Mouse (Mus musculus): ENCODE measurements around the gene Hspa8. TPM values are rescaled to one million over a fixed set of nuclear protein-coding genes. Genes with fewer than 3 reads are reported as not detected.
"Not testable (repeated sequence)": the region's sequence is repeated elsewhere in the genome, so short reads cannot be mapped to it uniquely, and the experiment has no call there.

The Hspa8 gene
- 1,000 to 10,000 TPM; 1,788 to 2,276 TPM for total RNA-seq (2021)
- long read RNA-seq, transcript Hspa8-201 (9 exons, 2,394 nt) = major isoform, 1,686 of 1,804 reads
- long read RNA-seq, partial matches to known transcripts = 96 of 1,804 reads
- long read RNA-seq, other reads (novel, unspliced or antisense) = 22 of 1,804 reads

DNA sequence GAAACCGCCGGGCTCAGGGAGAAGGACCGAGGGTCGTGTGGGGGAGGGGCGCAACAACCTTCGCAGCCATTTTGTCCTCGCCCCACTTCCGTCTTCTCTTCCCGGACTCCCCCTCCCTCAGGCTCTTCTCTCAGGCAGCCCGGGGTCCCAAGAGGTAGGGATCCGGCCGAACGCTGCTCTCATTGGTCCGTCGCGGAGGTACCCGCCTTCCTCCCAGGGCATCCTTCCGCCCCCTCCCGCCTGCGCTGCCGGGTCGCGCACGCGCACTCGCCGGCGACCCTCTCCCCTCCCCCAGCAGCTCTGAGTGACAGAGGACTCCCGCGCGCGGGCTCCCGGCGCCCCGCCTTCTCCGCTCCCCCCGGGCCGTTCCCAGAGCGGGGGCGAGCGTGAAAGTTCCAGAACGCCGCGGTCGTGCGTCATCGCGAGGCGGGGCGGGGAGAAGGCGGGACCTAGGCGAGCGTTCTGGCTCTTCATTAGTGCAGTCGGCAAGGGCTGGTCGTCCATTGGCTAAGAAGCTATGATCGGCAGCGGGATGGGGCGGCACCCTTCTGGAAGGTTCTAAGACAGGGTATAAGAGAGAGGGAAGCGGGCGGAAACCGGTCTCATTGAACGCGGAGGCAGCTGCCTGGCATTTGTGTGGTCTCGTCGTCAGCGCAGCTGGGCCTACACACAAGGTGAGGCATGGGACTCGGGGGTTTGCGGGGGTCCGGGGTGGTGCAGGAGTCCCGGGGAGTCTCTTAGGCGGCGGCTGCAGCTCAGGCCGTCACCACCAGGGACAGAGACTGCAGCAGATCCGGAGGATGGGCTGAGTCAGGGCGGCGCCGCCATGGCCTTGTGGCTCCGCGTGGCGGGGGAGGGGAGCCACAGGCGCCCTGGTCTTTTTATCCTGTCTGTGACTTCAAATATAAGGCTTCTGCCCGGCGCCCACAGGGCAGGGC, at the start of gene Hspa8:
TSS of gene Hspa8 (plus strand) at position 310 of the 938 bp plus-strand sequence.
- peak; percentile 100 for DNase-seq (ENCODE audit: low spot score in 2 of 2)

DNA sequence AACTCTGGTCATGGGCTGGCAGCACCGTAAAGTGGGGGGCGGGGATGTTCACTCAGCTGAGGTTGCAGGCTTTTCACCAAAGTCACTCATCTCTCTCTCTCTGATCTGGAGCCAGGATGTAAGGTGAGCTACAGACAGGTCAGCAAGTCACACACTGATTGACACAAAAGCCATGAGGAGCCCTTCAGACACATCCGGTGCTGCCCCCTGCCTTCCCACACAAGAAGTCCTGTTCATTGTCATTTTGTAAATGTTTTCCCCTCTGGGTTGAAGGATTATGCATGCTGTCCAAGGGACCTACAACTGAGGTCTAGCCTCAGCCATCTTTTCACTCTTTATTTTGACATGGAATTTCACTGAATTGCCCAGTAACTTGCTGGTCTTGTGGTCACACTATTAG, 49.0 kb upstream of the Hspa8 start:
- DNase-seq (ENCODE audit: low spot score in 2 of 2) = no peak

DNA sequence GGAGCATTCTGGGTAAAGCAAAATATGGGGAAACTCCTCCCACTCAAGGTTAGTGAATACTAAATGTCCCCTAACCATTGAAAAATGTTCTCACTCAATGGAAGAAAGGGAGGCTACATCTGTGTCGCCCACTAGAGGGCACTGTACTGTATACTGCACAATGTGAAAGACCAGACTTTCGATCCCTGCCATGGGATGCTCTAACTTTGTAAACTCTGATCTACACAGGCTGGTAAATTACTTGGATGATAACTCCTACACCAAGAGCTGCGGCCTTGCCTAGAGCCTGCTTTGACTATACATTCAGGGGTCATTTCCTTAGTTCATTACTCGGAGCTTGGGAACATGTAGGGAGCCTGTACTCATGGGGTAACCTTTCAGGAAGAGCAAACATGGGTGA, 44.4 kb upstream of the Hspa8 start:
- DNase-seq (ENCODE audit: low spot score in 2 of 2) = peak; percentile 57 to 62

DNA sequence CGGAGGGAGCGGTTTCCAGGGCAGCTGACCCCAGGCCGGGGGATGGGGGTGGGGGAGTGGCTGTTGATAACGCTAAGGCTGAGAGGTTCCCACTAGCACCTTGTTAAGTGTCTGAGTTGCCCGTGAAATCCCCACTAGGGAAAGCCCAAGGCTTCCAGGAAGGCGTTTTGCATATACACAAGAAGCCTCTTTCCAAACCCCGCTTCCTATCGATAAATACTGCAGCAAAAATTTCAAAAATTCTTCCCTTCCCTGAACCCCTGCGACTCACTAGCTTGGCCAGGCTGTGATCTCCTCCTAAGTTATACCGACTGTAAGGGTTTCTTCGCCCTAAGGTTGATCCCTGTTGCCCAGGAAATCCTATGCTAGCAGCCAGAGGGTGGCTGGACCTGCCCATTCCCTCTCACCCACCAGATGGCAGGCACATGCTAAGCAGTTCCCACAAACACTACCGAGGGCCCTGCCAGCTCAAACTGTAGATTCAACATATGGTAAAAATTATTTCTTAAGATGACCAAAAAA, 43.6 kb upstream of the Hspa8 start:
- peak; percentile 44 to 63 for DNase-seq (ENCODE audit: low spot score in 2 of 2)

DNA sequence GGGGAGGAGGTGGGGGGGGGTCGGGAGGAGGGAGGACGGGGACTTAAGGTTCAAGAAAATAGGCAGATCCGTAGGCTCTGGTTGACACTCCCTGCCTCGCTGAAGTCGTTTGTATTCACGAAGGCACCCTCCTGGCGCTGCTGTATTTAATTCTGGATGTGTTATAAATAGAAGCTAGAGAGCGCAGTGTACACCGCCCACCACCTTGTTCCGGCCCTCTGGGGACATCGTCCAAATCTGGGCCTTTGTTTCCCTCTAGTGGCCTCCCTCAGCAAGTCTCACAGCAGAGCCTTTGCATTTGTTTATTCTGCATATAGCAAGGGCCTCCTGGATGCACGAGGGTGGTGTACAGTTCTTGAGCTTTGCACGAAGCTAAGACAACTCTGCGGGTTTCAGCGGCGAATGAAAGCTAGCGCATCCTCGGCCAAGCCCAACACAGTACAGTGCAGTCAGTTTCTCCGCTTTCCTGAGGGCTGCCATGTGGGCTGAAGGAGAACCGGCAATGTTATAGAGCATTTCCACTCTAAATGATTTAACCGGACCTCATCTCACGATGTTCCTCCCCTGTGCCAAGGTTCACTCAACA, 43.0 kb upstream of the Hspa8 start:
- peak; percentile 77 to 81 for DNase-seq (ENCODE audit: low spot score in 2 of 2)

DNA sequence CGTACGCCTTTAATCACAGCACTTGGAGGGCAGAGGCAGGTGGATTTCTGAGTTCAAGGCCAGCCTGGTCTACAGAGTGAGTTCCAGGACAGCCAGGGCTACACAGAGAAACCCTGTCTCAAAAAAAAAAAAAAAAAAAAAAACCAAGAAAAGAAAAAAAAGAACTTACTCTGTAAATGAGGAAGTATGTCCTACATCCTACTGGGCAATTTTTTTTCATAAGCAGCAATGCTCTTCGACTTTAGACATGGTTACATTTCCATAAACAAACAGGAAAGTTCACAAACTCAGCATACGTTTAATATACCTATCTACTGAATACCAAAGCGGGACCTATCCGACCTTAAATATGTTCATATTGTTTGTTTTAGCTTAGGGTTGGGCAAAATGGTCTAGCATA, 38.4 kb upstream of the Hspa8 start:
- no peak for DNase-seq (ENCODE audit: low spot score in 2 of 2)

DNA sequence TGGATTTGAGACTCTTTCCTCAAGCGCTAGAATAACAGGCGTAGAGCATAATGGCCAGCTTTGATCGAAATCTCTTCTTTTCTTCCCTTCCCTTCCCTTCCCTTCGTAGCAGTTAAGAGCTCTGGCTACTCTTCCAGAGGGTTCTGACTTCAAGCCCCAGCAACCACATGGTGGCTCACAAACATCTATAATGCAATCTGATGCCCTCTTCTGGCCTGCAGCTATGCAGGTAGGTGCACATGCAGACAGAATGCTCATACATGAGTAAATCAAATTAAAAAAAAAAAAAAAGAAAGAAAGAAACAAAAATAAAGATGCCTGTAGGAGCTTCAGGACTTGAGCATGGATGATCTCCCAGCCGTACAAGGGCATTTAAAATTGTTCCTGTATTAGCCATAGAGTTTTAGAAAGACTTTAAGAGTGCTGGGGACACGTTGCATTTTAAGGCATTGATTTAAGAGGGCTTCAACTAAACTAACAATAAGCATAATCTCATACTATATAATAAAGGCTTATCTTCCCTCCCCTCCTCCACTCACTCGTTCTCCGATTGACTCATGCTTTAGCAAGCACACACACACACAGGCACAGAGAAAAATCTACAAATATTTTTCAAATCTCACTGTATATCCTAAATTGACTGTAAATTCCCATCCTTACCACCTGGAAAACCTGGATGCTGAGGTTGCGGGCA, 35.8 kb upstream of the Hspa8 start:
- DNase-seq (ENCODE audit: low spot score in 2 of 2) = no peak

DNA sequence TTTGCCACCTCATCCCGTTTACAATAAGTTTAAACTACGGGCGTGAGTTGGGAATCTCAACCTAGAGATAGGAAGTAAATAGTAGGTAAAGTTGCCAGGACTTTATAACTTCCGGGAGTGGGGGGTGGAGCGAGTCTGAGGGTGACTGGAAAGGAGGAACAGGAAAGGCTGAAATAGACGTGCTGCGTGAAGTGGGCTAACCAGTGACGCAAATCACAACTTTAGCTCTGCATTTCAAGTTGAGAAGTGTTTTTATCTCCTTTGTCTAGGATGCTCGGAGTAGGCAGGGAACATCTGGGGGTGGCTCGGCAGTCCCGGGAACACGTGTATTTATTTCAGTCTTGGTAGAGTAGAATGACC, 35.2 kb upstream of the Hspa8 start:
- DNase-seq (ENCODE audit: low spot score in 2 of 2) = no peak

DNA sequence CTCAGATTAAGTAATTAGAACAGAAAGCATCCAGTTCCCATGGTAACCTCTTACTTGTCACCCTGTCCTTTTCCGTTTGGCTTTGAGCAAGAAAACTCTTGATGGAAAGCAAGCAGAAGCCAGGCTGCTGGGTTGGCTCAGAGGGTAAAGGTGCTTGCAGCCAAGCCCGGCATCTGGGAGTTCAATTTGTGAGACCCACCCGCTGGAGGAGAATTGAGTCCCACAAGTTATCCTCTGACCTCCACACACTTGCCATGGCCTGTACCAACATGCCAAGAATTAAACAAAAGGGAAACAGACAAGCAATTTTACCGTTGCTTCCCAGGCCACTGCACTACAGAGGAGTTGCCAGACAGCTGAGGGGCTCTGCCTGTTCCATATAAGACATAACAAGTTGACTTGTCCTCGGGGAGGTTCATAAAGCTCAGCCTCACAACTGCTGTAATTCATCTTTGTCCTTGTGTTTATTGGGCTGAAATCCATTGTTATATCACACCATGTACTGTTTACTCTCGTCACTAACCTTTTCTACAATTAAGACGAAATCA, 34.7 kb upstream of the Hspa8 start:
- no peak for DNase-seq (ENCODE audit: low spot score in 2 of 2)

DNA sequence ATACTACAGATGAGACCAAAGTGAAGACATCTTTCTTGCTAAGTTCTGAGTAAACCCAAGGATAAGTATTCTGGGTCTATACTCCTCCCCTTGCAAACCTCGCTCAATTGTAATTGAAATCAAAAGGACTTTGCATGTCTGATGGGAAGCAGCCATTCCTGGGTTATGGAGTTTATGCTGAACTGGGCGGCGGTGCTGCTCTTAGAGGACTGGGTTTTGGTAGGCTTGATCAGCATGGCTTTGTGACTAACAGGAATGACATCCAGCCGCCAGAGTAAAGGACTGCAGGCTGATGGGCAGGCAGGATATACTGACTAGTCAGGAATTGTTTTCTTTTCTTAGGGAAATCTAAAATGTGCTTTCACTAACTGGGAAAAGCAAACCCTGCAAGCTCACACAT, 32.8 kb upstream of the Hspa8 start:
- no peak for DNase-seq (ENCODE audit: low spot score in 2 of 2)

DNA sequence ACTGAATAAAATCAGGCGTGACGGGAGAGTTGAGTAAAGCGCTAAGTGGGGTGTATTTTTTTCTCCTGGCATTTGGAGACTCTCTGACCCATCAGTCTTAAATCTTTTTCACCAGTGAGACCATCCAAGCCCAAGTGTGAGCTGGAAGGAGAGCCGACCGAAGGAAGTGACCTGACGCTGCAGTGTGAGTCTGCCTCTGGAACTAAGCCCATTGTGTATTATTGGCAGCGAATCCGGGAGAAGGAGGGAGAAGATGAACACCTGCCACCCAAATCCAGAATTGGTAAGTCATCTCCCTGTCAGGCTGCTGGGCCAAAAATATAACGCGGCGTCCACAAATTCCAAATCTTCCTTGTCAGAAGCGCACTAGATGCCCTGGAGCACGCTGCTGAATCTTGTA, 28.5 kb upstream of the Hspa8 start:
- no peak for DNase-seq (ENCODE audit: low spot score in 2 of 2)

DNA sequence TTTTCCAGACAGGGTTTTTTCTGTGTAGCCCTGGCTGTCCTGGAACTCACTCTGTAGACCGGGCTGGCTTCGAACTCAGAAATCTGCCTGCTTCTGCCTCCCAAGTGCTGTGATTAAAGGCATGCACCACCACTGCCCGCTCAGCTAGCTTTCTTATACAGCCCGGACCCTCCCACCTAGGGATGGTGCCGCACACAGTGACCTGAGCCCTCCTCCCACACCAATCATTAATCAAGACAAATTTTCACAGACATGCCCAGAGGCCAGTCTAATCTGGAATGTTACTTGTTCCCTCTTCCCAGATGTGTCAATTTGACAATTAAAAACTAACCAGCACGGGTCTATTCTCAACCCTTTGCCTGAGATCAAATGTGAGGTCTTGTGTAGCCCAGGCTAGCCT, 27.6 kb upstream of the Hspa8 start:
- DNase-seq (ENCODE audit: low spot score in 2 of 2) = not testable (repeated sequence)

DNA sequence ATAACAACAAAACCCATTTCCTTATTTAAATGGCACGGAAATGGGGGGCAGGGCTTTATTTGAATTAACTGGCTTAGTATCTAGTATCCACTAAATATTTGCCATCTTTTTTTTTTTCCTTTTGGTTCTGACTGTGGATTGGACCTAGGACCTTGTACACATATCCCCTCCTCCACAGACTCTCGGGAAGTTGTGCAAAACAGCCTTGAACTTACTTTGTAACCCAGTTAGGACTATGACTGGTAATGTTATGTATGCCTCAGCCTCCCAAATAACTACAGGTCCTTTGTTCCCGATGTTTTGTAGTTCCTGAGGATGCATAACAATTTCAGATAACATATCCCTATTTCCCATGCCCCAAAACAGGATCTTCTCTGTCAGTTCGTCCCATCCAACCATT, 26.9 kb upstream of the Hspa8 start:
- DNase-seq (ENCODE audit: low spot score in 2 of 2) = no peak

DNA sequence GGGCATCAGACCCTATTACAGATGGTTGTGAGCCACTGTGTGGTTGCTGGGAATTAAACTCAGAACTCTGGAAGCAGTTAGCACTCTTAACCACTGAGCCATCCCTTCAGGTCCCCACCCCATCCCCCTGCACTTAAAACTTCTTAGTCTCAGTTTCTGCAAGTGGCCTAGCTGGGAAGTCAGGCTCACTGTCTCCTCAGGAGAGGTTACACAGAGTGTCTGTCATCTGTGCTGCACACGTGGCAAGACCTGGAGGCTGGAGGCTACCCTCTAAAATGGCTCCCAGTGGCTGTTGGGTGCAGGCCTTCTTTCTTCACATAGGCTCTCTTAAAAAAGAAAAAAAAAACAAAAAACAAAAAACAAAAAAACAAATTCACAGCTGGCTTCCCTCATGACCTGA, 24.7 kb upstream of the Hspa8 start:
- DNase-seq (ENCODE audit: low spot score in 2 of 2) = no peak

DNA sequence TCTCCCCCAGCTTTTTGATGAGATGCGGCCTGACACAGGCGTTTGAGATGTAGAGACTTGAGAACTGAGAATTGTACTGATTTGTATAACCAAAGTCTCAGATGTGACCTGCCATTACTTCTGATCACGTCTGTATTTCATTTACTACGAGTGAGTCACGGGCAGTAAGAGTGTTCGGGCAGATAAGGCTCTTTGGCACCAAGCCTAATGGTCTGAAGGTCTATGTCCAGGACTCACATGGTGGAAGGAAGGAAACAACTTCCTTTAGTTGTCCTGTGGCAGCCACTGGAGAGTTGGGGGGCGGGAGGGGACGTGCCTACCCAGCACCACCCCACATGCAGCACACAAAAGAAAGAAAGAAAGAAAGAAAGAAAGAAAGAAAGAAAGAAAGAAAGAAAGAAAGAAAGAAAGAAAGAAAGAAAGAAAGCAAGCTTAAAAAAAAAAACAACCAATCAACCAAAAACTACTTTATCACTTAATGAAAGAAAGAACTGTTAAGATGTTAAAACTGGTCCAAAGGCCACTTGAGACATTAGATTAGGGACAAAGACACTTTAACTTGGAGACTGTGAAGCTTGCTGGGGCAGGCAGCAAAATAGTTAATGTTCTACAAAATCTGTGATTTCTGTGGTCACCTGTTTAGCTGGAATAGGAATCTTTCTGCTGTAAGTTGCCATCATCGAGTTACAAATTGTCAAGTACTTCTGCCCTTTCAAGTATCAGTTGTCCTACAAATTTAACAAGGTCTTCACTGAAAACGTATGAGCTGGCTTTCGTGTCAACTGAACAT, 24.1 kb upstream of the Hspa8 start:
- no peak for DNase-seq (ENCODE audit: low spot score in 2 of 2)

DNA sequence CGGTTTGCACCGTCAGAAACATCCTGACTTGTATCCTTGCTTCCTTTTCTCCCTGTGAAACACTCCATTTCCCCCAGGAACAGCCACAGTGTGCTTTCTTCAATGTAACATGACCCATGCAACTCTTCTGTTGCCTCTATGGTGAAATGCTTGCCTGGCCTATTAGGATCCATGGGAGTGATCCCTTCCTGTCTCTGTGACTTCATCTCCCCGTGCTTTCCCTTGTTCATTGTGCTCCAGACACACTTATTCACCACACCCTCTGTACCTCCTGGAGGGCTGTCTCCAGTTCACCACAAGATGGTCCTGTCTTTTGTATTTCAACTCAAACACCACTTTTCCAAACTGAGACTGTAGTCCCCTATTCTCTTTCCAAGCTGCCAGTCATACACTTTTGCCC, 20.7 kb upstream of the Hspa8 start:
- DNase-seq (ENCODE audit: low spot score in 2 of 2) = no peak

DNA sequence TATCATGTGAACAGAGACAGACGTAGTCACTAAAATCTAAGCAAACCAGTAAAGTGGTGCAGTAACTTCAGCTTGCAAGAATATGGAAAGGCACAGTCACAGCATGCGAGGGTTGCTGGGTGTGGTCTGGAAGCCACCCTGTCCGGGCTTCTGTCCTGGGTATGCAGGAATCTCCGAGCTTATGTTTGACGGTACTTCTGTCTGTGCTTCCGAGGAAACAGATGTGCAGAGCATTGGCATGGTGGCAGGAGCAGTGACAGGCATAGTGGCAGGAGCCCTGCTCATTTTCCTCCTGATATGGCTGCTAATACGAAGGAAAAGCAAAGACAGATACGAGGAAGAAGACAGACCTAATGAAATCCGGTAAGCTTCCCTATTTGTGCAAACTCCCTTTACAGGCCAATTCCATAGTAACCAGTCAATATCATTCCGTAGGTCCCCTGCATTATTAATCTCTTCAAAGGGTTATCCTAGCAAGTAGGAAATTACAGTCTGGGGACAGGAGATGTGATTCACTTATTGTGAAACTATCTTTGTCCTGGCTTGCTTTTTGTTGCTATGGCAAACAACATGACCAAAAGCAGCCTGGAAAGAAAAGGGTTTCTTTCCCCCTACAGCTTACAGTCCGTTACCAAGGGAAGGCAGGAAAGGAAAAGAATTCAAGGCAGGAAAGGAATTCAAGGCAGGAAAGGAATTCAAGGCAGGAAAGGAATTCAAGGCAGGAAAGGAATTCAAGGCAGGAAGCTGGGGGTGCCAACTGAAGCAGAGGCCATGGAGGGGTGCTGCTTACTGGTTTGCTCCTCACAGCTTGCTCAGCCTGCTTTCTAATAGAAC, 19.7 kb upstream of the Hspa8 start:
- DNase-seq (ENCODE audit: low spot score in 2 of 2) = no peak

DNA sequence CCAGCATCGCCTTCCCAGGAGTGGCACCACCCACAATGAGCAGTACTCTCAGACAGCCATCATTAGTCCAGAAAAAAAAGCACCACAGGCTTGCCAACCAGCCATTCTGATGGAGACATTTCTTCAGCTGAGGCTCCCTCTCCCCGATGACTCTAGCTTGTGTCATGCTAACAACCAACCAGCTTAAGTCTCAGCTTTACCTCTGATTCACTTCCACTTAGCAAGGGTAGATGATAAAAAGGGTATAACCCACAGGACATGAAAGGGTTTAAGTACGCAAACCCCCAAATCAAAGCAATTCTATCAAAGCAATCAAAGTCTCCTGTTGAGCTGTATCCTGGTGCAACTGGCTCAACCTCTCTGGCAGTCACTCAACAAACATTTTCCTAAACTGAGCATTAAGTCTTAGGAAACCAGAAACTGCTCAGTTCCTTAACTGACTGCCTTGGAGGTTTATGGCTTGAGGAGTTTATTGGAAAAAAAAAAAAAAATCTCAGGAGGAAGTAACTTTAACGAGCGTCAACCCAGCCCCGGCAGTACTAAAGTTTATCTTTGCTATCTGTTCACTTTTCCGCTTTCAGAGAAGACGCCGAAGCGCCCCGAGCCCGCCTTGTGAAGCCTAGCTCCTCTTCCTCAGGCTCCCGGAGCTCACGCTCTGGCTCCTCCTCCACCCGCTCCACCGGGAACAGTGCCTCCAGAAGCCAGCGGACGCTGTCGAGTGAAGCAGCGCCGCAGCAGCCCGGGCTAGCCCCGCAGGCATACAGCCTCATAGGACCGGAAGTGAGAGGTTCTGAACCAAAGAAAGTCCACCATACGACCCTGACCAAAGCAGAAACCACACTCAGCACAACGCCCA, 18.8 kb upstream of the Hspa8 start:
- peak in 1 of 2 experiments; percentile 37 for DNase-seq (ENCODE audit: low spot score in 2 of 2)
